Mouse (Mus musculus): ENCODE measurements around the gene Syt9.

The Syt9 gene

GRCm38 (mm10) chr7:107592641-107593040, 222.1 kb downstream of the Syt9 start:
- in situ Hi-C loops (cut with MboI; ENCODE audit: low pct_unique_long_range_greater_than_20kb in 1 of 2, low sequenced_read_pairs in 2 of 2, unreplicated experiment in 1 of 2) = no loop called here

- in situ Hi-C loops (cut with MboI; ENCODE audit: low pct_unique_long_range_greater_than_20kb in 1 of 2, low sequenced_read_pairs in 2 of 2, unreplicated experiment in 1 of 2) = no loop called here
Measured at GRCm38 (mm10) chr7:107593904-107594303, 223.4 kb downstream of the Syt9 start.

DNA sequence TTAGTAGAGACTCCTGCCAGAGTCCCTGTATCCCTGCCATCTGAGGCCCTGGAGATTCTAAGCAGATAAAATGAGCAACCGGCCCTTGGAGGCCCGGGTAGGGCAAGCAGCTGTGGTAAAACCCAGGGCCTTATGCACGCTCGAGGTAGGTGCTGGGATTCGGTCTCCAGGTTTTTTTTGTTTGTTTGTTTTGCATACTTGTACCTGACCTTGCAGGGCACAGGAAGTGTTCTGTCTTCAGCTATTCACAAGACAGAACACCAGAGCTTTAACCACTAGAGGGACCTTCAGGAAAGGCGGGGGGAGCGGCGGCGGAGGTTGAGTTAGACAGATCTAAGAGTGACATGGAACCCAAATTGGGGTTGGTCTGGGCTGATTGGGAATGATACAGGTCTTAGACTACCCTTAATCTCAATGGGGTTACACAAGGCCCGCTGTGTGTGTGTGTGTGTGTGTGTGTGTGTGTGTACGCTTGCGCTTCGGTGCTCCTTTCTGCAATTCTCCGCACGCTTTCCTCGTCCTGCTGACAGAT, 223.9 kb downstream of the Syt9 start:
- in situ Hi-C loops (cut with MboI; ENCODE audit: low pct_unique_long_range_greater_than_20kb in 1 of 2, low sequenced_read_pairs in 2 of 2, unreplicated experiment in 1 of 2) = no loop called here

DNA sequence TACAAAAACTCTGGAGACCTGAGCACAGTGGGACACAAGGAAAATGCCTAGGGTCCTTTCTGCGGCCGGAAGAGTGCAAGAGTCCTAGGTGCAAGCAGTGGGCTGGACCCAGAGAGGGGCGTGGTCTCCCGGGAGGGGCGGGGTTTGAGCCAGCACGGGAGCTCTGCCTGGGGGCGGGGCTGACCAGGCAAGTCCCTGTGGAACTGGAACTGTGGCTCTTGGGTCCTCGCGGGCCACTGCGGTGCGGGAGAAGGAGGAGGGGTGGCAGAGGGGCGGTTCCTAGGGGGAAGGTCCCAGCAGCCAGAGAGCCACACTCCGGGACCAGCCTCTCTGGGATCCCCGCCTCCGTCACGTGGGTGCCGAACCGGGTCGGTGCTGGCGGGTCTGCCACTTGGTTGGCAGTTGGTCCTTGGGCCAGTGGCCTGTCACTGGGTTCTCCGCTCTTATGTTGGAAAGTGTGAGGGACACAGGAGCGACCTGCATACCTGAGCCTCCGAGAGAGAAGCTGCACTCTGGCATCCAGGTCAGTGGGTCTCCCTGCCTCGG, 224.4 kb downstream of the Syt9 start, which contains the start of gene Ppfibp2:
TSS of gene Ppfibp2 (plus strand) at position 351 of the 546 bp plus-strand sequence.
- in situ Hi-C loops (cut with MboI; ENCODE audit: low pct_unique_long_range_greater_than_20kb in 1 of 2, low sequenced_read_pairs in 2 of 2, unreplicated experiment in 1 of 2) = no loop called here

DNA sequence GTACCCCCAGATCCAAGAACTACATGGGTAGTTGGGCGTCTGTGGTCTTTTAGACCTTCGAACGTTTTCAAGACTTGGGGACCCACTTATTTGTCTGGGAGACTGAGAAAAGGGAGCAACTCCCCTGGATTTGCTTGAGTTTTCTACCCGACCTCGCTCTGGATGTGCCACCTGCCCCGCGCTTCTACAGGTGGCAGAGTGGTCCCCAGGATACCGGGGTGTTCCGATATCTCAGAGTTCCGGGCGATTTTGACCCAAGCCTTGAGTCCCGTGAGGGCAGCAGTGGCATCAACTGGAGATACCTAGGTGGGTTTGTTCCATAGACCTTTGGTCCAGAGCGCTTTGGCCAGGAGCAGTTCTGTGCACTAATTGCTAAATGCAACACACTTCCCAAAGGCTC, 224.9 kb downstream of the Syt9 start:
- in situ Hi-C loops (cut with MboI; ENCODE audit: low pct_unique_long_range_greater_than_20kb in 1 of 2, low sequenced_read_pairs in 2 of 2, unreplicated experiment in 1 of 2) = no loop called here

DNA sequence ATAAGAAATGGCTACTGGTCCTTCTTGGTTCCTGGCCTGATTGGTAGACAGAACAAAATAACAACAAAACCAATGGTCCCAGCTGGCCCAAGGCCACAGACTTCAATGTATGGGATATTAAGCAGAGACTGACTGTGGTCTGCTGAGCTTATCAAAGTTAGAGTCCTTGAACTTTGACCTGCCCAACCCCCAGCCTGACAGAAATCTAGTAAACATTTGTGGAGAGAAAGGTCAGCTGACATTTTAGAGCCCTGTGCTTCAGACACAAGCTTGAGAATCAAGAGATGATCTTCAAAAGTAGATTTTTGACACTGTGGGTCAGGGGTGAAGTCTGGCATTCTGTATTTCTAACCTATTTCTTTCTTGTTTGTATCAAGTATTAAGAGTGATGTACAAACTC, 226.2 kb downstream of the Syt9 start:
- in situ Hi-C loops (cut with MboI; ENCODE audit: low pct_unique_long_range_greater_than_20kb in 1 of 2, low sequenced_read_pairs in 2 of 2, unreplicated experiment in 1 of 2) = no loop called here

DNA sequence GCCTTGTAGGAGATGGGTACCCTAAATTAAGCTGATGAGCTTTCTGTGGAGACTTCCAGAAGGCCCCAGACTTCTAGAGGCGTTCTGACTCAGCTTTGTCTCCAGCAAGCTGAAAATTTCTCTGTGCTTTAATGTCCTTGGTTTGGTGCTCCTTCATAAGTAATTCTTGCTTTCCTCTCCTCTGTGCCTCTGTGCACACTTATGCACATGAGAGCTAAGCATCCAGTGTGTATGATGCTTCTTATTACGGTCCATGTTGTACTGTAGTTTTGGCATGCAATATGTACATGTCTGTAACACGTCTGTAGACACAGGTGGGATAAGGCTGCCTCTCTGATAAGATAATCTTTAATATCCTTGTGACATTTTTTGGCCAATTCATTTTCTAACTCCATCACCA, 227.4 kb downstream of the Syt9 start:
- in situ Hi-C loops (cut with MboI; ENCODE audit: low pct_unique_long_range_greater_than_20kb in 1 of 2, low sequenced_read_pairs in 2 of 2, unreplicated experiment in 1 of 2) = no loop called here

All from mouse embryonic stem cell (cell line).